Mouse (Mus musculus): ENCODE results near the gene Spopl.
A peak's percentile ranks its signal among the peaks of the same experiment; 100 is the strongest.
"Not testable (repeated sequence)": the region's sequence is repeated elsewhere in the genome, so short reads cannot be mapped to it uniquely, and the experiment has no call there.

The Spopl gene

GRCm38 (mm10) chr2:23571302-23572156 lies at the start of gene Spopl:
Gene Spopl (minus strand): TSS chr2:23572106.
- DNase-seq (ENCODE audit: low spot score in 2 of 2), result peak; percentile 70 to 82

- no peak for DNase-seq (ENCODE audit: low spot score in 2 of 2)
Measured at GRCm38 (mm10) chr2:23620128-23620527, 48.2 kb upstream of the Spopl start.

- DNase-seq (ENCODE audit: low spot score in 2 of 2), result no peak
Measured at GRCm38 (mm10) chr2:23617989-23618388, 46.1 kb upstream of the Spopl start.

- DNase-seq (ENCODE audit: low spot score in 2 of 2), result no peak
Measured at GRCm38 (mm10) chr2:23605391-23605790, 33.5 kb upstream of the Spopl start.

DNA sequence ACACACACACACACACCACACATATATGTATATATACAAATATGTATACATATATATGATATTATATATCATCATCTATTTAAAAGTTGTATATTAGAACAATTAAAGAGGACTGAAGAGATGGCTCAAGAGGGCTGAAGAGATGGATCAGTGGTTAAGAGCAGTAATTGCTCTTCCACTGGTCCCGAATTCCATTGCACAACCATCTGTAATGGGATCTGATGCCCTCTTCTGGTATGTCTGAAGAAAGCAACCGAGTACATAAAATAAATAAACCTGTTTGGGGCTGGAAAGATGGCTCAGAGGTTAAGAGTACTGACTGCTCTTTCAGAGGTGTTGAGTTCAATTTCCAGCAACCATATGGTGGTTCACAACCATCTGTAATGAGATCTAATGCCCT lies 16.9 kb upstream of the Spopl start:
- no peak for DNase-seq (ENCODE audit: low spot score in 2 of 2)

DNA sequence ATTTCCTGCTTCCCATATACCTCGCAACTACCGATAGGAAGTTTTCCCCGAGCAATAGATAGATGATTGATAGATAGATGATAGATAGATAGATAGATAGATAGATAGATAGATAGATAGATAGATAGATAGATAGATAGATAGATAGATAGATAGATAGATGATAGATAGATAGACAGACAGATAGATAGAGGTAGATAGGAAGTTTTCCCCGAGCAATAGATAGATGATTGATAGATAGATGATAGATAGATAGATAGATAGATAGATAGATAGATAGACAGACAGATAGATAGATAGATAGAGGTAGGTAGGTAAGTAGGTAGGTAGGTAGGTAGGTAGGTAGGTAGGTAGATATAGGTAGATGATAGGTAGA lies 239 bp upstream of the Spopl start:
- DNase-seq (ENCODE audit: low spot score in 2 of 2), result not testable (repeated sequence)

- DNase-seq (ENCODE audit: low spot score in 2 of 2), result no peak
Measured at GRCm38 (mm10) chr2:23570563-23570962, 1.3 kb downstream of the Spopl start.

- DNase-seq (ENCODE audit: low spot score in 2 of 2), result no peak
Measured at GRCm38 (mm10) chr2:23568775-23569174, 3.1 kb downstream of the Spopl start.

DNA sequence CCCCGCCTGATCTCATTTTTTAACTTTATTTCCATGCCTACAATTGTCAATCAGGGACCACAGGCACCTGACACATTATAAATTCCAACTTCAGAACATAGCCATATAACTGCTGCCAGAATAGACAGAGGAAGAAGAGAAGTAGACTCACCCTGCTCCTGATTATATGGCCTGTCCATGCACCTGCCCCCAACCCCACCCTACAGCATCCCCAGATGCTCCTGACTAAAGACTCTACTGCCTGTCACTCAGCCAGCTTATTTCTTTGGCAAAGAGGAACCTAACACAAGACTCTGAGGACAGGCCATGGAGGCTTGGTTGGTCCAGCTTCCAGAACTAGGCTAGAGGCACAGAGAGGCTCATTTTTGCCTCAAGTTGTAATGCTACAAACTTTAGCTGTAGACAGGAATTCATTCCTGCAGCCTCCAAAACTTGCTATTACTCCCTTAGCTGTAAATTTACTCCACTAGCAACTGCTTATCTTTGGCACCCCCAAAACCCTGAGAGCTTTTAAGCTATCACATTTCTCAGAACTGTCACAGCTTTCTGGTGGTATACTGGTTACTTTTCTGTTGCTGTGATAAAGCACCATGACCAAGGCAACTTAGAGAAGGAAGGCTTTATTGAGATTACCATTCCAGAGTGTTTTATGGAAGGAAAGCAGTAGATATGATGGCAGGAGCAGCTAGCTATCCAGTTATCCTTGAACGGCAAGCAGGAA lies 6.7 kb downstream of the Spopl start:
- DNase-seq (ENCODE audit: low spot score in 2 of 2), result no peak

DNA sequence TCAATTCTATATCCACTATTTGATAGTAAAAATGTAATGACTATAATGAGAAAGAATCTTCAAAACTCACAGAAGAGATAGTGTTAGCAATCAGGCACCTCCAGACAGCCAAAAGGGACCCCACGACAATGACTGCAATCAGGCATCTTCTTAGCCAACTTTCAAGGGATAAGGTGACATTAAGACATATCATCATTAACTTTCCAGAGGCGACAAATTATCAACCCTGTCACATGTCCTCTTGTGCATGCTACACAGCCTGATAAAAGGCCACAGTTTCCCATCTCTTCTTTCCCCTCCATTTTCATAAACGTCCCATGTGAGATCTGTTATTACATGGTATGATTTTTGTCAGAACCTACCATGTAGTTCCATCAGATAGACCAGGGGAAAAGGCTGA lies 9.0 kb downstream of the Spopl start:
- DNase-seq (ENCODE audit: low spot score in 2 of 2), result no peak

DNA sequence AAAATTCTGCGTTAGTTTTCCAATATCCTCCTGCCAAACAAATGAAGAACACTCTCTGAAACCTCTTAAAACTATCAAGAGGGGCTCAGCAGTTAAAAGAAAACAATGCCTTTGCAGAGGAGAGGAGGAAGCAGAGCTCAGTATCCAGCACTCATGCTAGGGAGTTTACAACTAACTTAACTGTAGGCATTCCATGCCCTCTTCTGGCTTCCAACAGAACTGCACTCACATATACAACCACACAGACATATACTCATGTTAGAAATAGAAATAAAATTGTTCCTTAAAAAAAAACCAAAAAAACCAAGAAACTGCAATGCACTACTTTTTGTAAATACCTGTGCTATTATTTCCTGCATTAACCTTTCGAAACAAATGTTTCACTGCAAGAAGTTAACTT lies 12.7 kb downstream of the Spopl start:
- DNase-seq (ENCODE audit: low spot score in 2 of 2), result no peak

DNA sequence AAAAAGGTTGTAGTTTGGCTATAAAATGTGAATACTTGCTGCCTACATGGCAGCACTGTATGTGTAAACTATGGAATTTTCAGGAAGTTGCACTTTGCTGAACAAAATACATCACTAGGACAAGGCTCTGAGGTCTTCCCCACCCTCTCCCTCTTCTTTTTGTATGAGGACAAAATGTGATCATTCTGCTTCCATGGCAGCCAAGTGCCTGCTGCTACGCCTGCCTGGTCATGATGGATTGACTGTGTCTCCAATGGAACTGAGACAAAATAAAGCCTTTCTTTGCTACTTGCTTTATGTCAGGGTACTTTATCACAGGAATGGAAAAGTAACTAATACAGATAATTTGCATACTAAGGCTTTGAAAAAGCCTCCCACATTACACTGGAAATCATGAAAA lies 20.7 kb downstream of the Spopl start:
- DNase-seq (ENCODE audit: low spot score in 2 of 2), result no peak

- DNase-seq (ENCODE audit: low spot score in 2 of 2), result no peak
Measured at GRCm38 (mm10) chr2:23547220-23547619, 24.7 kb downstream of the Spopl start.

DNA sequence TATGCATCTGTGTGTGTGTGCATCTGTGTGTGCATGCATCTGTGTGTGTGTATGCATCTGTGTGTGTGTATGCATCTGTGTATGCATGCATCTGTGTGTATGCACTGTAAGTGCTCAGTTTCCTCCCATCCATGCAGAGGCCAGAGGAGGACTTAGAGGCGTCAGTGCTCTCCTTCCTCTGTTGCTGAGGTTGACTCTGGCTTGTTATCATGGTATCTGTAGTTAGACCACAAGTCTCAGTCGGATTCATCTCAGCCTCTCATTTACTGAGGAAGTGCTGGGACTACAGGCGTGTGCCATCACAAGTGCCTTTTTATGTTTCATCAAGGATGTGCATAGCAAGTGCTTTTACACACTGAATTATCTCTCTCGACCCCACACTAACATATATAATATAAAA lies 31.9 kb downstream of the Spopl start:
- DNase-seq (ENCODE audit: low spot score in 2 of 2), result no peak

GRCm38 (mm10) chr2:23527717-23528116 lies 44.2 kb downstream of the Spopl start:
- DNase-seq (ENCODE audit: low spot score in 2 of 2), result not testable (repeated sequence)

GRCm38 (mm10) chr2:23505141-23505540 lies 66.8 kb downstream of the Spopl start:
- DNase-seq (ENCODE audit: low spot score in 2 of 2), result no peak

DNA sequence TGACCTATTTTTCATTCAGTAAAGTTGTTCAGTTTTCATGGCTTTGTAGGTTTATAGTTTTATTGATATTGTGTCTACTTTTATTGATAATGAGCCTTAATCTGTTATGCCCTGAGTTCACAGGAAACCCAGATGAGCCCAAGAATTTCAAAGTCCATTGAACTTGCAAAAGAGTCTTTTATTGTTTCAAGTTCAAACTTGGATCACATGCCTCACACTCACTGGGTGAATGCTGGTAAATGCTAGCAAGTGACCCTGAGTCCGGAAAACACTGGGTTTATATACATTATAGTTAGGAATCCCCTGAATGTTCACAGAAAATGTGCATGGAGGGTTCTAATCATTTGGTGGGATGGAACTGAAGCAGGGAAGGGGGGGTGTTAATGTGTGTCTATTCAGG lies 90.2 kb downstream of the Spopl start:
- no peak for DNase-seq (ENCODE audit: low spot score in 2 of 2)

DNA sequence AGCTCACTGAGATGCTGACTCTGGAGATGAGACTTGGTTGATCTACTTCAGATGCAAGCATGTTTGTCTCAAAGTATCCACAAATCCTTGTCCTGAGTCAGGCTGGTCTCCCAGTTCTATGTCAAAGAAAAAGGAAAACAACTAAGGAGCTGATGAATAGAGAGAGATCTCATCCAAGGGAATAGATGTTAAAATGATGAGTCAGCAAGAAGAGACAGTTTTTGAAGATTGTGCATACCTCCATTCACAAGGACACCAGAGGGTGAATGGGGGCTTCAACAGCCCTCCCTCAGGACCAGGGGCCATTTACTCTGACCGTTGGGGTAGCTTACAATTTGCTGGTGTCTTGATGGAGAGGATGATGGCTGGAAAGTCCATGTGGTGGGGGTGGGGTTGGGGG lies 104.4 kb downstream of the Spopl start:
- DNase-seq (ENCODE audit: low spot score in 2 of 2), result no peak

- no peak for DNase-seq (ENCODE audit: low spot score in 2 of 2)
Measured at GRCm38 (mm10) chr2:23457452-23457851, 114.5 kb downstream of the Spopl start.

Data from thymus, postnatal 10 days (tissue).